Mouse (Mus musculus): ENCODE measurements at regions not wholly inside any gene's neighbourhood (a gene's known extent, or its start where the extent isn't known, plus 50 kb on each side); places are given as distances from the start of the nearest gene placed in this dataset.

DNA sequence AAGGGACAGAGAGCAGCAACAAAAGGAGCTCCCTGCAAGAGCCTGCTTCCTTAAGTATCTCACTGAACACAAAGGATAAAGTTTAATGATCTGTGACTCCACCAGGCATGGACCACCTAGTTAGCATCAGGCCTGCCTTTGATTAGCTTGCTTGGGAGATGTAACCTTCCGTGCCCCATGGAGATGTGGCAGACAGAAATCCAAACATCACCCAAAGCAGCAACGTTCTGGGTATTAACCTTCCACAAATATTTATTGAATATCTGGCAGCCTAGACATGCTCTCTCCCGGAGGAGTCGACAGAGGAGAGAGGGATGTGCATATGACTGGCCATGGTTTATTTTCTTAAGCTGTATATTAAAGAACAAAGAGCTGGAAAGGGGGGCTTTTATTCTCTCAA, 67.6 kb upstream of the Arhgap28 start:
- Histone ChIP-seq H3K36me3 (ENCODE audit: control insufficient read depth, insufficient read depth, low read length, poor library complexity, severe bottlenecking) (no peaks in the 10 kb centered on the region), H3K27me3 (ENCODE audit: control insufficient read depth, insufficient read depth, low read length, poor library complexity, severe bottlenecking) (no peaks in the 10 kb centered on the region), H3K27ac (ENCODE audit: insufficient read depth, low read length) (no peak overlapping the region), H3K9me3 (replicated peaks; ENCODE audit: control insufficient read depth, insufficient read depth, low read length, poor library complexity, severe bottlenecking) (no peaks in the 10 kb centered on the region), H3K4me1 (ENCODE audit: control insufficient read depth, insufficient read depth, low read length) (no peaks in the 10 kb centered on the region), H3K9ac (ENCODE audit: low read depth, poor library complexity, severe bottlenecking) (no peak overlapping the region), H3K4me3 (ENCODE audit: low read depth, low read length) (no peak overlapping the region)
- TF ChIP-seq EP300 (IDR thresholded peaks at IDR 0.05; ENCODE audit: insufficient read depth, low read depth, low read length), result no peak

DNA sequence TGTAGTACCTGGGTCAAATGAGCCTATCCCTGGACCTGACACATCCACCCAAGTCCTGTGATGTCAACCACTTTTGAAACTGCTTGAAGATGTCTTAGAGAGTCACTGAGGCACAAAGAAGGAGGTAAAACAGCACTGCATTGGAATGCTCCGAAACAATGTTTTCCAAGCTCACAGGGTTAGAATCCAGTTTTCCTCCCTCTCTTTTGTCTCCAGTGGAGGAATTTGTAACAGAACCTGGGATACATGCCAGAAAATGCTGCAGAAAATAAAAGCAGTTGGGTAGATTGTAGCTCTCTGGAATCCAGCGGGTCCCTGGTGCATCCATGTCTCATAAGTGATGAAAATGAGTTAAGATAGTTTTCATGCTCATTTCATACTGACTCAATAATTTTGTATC, 71.8 kb upstream of the Arhgap28 start:
- no peak for TF ChIP-seq POLR2A (IDR thresholded peaks at IDR 0.05; ENCODE audit: insufficient read depth, low read length)
- TF ChIP-seq CTCF (IDR thresholded peaks at IDR 0.05; ENCODE audit: low read depth, low read length), result no peak
- no peak for TF ChIP-seq EP300 (IDR thresholded peaks at IDR 0.05; ENCODE audit: insufficient read depth, low read depth, low read length)
- Histone ChIP-seq H3K4me3 (ENCODE audit: low read depth, low read length) (no peak overlapping the region), H3K27me3 (ENCODE audit: control insufficient read depth, insufficient read depth, low read length, poor library complexity, severe bottlenecking) (no peaks in the 10 kb centered on the region), H3K27ac (ENCODE audit: insufficient read depth, low read length) (no peak overlapping the region), H3K9me3 (replicated peaks; ENCODE audit: control insufficient read depth, insufficient read depth, low read length, poor library complexity, severe bottlenecking) (no peaks in the 10 kb centered on the region), H3K9ac (ENCODE audit: low read depth, poor library complexity, severe bottlenecking) (no peak overlapping the region), H3K4me1 (ENCODE audit: control insufficient read depth, insufficient read depth, low read length) (no peaks in the 10 kb centered on the region), H3K36me3 (ENCODE audit: control insufficient read depth, insufficient read depth, low read length, poor library complexity, severe bottlenecking) (no peaks in the 10 kb centered on the region)

DNA sequence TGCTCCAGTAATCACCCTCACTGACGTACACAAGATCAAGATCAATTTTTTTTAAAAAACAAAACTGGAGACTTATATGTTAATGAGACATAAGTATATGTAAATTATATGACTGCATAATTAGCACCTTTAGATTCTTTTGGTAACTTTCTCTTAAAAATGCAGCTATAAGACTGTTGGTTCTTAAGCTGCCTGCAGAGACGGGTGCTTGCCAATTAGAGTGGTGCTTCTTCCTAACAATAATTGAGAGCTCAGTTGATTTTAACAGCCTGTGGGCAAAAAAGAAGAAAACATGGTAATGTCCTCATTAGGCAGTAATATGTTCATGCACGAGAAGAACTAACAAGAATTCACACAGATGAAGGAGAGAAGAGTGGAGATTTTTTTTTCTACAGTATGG, 74.8 kb upstream of the Arhgap28 start:
- Histone ChIP-seq H3K27me3 (ENCODE audit: control insufficient read depth, insufficient read depth, low read length, poor library complexity, severe bottlenecking) (no peaks in the 10 kb centered on the region), H3K9me3 (replicated peaks; ENCODE audit: control insufficient read depth, insufficient read depth, low read length, poor library complexity, severe bottlenecking) (no peaks in the 10 kb centered on the region), H3K4me3 (ENCODE audit: low read depth, low read length) (no peak overlapping the region), H3K9ac (ENCODE audit: low read depth, poor library complexity, severe bottlenecking) (no peak overlapping the region), H3K27ac (ENCODE audit: insufficient read depth, low read length) (no peak overlapping the region), H3K36me3 (ENCODE audit: control insufficient read depth, insufficient read depth, low read length, poor library complexity, severe bottlenecking) (no peaks in the 10 kb centered on the region), H3K4me1 (ENCODE audit: control insufficient read depth, insufficient read depth, low read length) (no peaks in the 10 kb centered on the region)
- TF ChIP-seq EP300 (IDR thresholded peaks at IDR 0.05; ENCODE audit: insufficient read depth, low read depth, low read length) (no peak), POLR2A (IDR thresholded peaks at IDR 0.05; ENCODE audit: insufficient read depth, low read length) (no peak), CTCF (IDR thresholded peaks at IDR 0.05; ENCODE audit: low read depth, low read length) (no peak)

DNA sequence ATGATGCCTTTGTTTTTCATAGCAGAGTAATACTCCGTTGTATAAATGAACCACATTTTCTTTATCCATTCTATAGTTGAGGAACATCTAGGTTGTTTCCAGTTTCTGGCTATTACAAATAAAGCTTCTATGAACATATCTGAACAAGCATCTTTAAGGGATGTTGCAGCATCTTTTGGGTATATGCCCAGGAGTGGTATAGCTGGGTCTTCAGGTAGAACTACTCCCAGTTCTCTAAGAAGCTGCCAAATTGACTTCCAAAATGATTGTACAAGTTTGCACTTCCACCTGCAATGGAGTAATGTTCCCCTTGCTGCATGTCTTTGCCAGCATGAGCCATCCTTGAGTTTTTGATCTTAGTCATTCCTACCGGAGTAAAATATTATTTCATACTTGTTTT, 80.5 kb upstream of the Arhgap28 start:
- H3K4me1 ChIP-seq (ENCODE audit: control insufficient read depth, insufficient read depth, low read length), result no peaks in the 10 kb centered on the region
- no peak overlapping the region for H3K9ac ChIP-seq (ENCODE audit: low read depth, poor library complexity, severe bottlenecking)
- H3K9me3 ChIP-seq (replicated peaks; ENCODE audit: control insufficient read depth, insufficient read depth, low read length, poor library complexity, severe bottlenecking), result no peaks in the 10 kb centered on the region
- no peak overlapping the region for H3K4me3 ChIP-seq (ENCODE audit: low read depth, low read length)
- H3K27ac ChIP-seq (ENCODE audit: insufficient read depth, low read length), result no peak overlapping the region
- H3K36me3 ChIP-seq (ENCODE audit: control insufficient read depth, insufficient read depth, low read length, poor library complexity, severe bottlenecking), result no peaks in the 10 kb centered on the region
- no peaks in the 10 kb centered on the region for H3K27me3 ChIP-seq (ENCODE audit: control insufficient read depth, insufficient read depth, low read length, poor library complexity, severe bottlenecking)
- TF ChIP-seq CTCF (IDR thresholded peaks at IDR 0.05; ENCODE audit: low read depth, low read length), result no peak

DNA sequence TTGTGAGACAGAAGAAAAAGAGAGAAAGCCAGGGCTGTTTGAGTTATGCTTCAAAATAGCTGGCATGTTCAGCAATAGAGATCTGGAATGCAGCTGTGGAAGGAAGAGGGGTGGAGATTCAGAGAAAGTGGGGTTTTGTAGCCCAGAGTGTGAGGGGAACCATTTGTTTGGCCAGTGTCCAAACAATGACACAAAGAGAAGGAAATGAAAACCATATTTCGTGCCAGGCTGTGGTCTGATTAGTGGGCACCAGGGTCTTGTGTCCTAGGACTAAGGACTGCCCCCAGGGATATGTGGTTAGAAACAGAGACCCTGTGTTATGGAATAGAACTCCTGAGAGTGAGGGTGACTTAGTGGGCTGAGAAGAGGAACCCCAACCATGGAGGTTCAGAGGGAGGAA, 83.2 kb upstream of the Arhgap28 start:
- Histone ChIP-seq H3K4me1 (ENCODE audit: control insufficient read depth, insufficient read depth, low read length) (no peaks in the 10 kb centered on the region), H3K27me3 (ENCODE audit: control insufficient read depth, insufficient read depth, low read length, poor library complexity, severe bottlenecking) (no peaks in the 10 kb centered on the region), H3K27ac (ENCODE audit: insufficient read depth, low read length) (no peak overlapping the region), H3K9ac (ENCODE audit: low read depth, poor library complexity, severe bottlenecking) (no peak overlapping the region), H3K9me3 (replicated peaks; ENCODE audit: control insufficient read depth, insufficient read depth, low read length, poor library complexity, severe bottlenecking) (no peaks in the 10 kb centered on the region), H3K4me3 (ENCODE audit: low read depth, low read length) (no peak overlapping the region), H3K36me3 (ENCODE audit: control insufficient read depth, insufficient read depth, low read length, poor library complexity, severe bottlenecking) (no peaks in the 10 kb centered on the region)
- TF ChIP-seq EP300 (IDR thresholded peaks at IDR 0.05; ENCODE audit: insufficient read depth, low read depth, low read length), result no peak
- no peak for TF ChIP-seq POLR2A (IDR thresholded peaks at IDR 0.05; ENCODE audit: insufficient read depth, low read length)
- no peak for TF ChIP-seq CTCF (IDR thresholded peaks at IDR 0.05; ENCODE audit: low read depth, low read length)

DNA sequence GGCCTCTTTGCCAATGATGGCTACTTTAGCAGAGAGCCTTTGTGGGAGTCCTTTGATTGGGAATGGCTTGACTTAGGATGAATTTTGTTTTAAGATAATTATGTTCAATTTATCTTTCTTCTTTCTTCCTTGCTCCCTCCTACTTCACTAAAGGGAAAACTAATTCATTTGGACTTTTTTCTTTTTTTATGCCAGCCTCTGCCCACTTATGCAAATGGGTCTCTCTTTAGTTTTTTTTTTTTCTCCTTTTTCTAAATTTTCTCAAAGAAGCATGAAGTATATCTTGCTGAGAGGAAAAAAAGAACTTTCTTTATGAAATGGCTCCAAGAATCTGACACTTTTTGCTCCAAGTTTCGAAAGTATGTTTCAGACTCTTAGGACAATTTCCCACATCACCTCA, 85.3 kb upstream of the Arhgap28 start:
- TF ChIP-seq POLR2A (IDR thresholded peaks at IDR 0.05; ENCODE audit: insufficient read depth, low read length) (no peak), EP300 (IDR thresholded peaks at IDR 0.05; ENCODE audit: insufficient read depth, low read depth, low read length) (no peak), CTCF (IDR thresholded peaks at IDR 0.05; ENCODE audit: low read depth, low read length) (no peak)
- Histone ChIP-seq H3K27me3 (ENCODE audit: control insufficient read depth, insufficient read depth, low read length, poor library complexity, severe bottlenecking) (no peaks in the 10 kb centered on the region), H3K4me1 (ENCODE audit: control insufficient read depth, insufficient read depth, low read length) (no peaks in the 10 kb centered on the region), H3K36me3 (ENCODE audit: control insufficient read depth, insufficient read depth, low read length, poor library complexity, severe bottlenecking) (no peaks in the 10 kb centered on the region), H3K4me3 (ENCODE audit: low read depth, low read length) (no peak overlapping the region), H3K27ac (ENCODE audit: insufficient read depth, low read length) (no peak overlapping the region), H3K9ac (ENCODE audit: low read depth, poor library complexity, severe bottlenecking) (no peak overlapping the region), H3K9me3 (replicated peaks; ENCODE audit: control insufficient read depth, insufficient read depth, low read length, poor library complexity, severe bottlenecking) (no peaks in the 10 kb centered on the region)
